Mouse (Mus musculus): Measurements from ENCODE around the gene Ccdc172.

GRCm38 (mm10) chr19:58572429-58573071 lies 60.8 kb downstream of the Ccdc172 start:
- TF ChIP-seq CTCF (IDR thresholded peaks at IDR 0.05; ENCODE audit: low read depth, low read length) = no peak
- TF ChIP-seq POLR2A (IDR thresholded peaks at IDR 0.05; ENCODE audit: extremely low read depth, insufficient read depth, low read length) = no peak

Data from liver, adult 2 months (tissue).